Mouse (Mus musculus): ENCODE results near the gene Abcf2.

- TF ChIP-seq POLR2A (IDR thresholded peaks at IDR 0.05; ENCODE audit: control insufficient read depth, low read depth, low read length) (no peak), CTCF (IDR thresholded peaks at IDR 0.05; ENCODE audit: control insufficient read depth, insufficient read depth, insufficient replicate concordance, low read depth, low read length) (no peak)
Observed at GRCm38 (mm10) chr5:24591268-24591721, 14.0 kb upstream of the Abcf2 start.

All from testis, adult 2 months (tissue).